Mouse (Mus musculus): ENCODE measurements at regions not wholly inside any gene's neighbourhood (a gene's known extent, or its start where the extent isn't known, plus 50 kb on each side); places are given as distances from the start of the nearest gene placed in this dataset.

GRCm38 (mm10) chr9:41621341-41621740 lies 459.8 kb upstream of the Ubash3b start:
- no peak overlapping the region for H3K4me3 ChIP-seq (ENCODE audit: control insufficient read depth, low read depth, low read length)
- no peak overlapping the region for H3K27ac ChIP-seq (ENCODE audit: control insufficient read depth, insufficient read depth, low read depth, low read length)
- no peak for TF ChIP-seq POLR2A (IDR thresholded peaks at IDR 0.05; ENCODE audit: control insufficient read depth, low read depth, low read length)
- no peak for TF ChIP-seq CTCF (IDR thresholded peaks at IDR 0.05; ENCODE audit: control insufficient read depth, insufficient read depth, insufficient replicate concordance, low read depth, low read length)
- no peaks in the 10 kb centered on the region for H3K4me1 ChIP-seq (ENCODE audit: control insufficient read depth, insufficient read depth, low read length)
- H3K27me3 ChIP-seq (ENCODE audit: control insufficient read depth, insufficient read depth, low read length): no peaks in the 10 kb centered on the region
- H3K36me3 ChIP-seq (ENCODE audit: control insufficient read depth, insufficient read depth, low read length): no peaks in the 10 kb centered on the region

DNA sequence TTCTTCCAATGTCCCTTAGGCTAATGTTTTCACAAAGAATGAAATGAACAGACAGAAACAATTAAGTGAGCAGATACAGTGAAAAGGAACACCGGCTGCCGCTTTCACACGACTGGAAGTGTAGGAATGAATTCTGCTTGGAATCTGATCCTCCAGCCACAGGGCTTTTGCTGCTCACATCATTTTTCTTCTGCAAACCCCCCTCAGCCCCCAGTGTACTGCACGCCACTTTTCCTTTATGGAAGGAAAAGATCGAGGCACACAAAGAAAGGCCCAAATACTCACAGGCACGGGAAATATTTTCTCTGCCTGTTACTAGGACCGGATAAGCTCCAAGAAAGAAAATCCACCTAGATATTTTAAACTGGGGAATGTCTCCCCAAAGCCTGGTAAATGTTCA lies 452.5 kb upstream of the Ubash3b start:
- Histone ChIP-seq H3K27me3 (ENCODE audit: control insufficient read depth, insufficient read depth, low read length) (no peaks in the 10 kb centered on the region), H3K27ac (ENCODE audit: control insufficient read depth, insufficient read depth, low read depth, low read length) (no peak overlapping the region), H3K4me3 (ENCODE audit: control insufficient read depth, low read depth, low read length) (no peak overlapping the region), H3K4me1 (ENCODE audit: control insufficient read depth, insufficient read depth, low read length) (no peaks in the 10 kb centered on the region), H3K36me3 (ENCODE audit: control insufficient read depth, insufficient read depth, low read length) (no peaks in the 10 kb centered on the region)
- TF ChIP-seq CTCF (IDR thresholded peaks at IDR 0.05; ENCODE audit: control insufficient read depth, insufficient read depth, insufficient replicate concordance, low read depth, low read length) (no peak), POLR2A (IDR thresholded peaks at IDR 0.05; ENCODE audit: control insufficient read depth, low read depth, low read length) (no peak)

DNA sequence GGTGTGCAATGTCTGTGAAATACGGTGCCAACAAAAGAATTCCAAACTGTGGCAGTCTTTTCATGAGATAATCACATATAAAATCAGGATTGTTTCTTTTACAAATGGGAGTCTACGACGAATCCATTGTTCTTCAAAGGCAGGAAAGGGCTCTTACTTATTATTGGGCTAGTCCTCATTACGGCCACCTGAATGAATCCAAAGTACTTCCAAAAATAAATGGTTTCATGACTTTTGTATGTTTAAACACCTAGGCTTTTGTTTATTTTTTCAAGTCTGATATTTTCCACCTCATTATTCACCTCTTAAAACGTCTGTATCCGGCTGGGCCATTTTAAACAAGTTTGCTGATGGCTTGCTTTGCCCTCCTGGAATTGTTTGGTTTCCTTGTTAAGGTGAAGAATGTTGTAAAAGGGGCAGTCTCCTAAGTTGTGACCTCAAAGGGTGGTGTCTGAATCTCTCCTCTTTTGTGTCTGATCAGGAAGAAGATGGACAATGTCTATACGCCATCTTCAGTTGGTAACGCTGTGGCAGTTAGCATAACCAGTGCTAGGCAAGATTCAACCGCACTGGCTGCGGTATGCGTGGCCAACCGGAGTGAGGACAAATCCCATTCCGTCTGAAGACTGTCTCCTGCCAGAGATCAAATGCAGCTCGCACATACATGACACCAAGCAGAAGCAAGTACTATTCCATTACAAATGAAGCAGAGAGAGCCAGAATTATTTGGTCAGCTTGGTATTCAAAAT lies 451.5 kb upstream of the Ubash3b start:
- H3K36me3 ChIP-seq (ENCODE audit: control insufficient read depth, insufficient read depth, low read length): no peaks in the 10 kb centered on the region
- H3K4me3 ChIP-seq (ENCODE audit: control insufficient read depth, low read depth, low read length): no peak overlapping the region
- no peaks in the 10 kb centered on the region for H3K27me3 ChIP-seq (ENCODE audit: control insufficient read depth, insufficient read depth, low read length)
- H3K4me1 ChIP-seq (ENCODE audit: control insufficient read depth, insufficient read depth, low read length): no peaks in the 10 kb centered on the region
- TF ChIP-seq POLR2A (IDR thresholded peaks at IDR 0.05; ENCODE audit: control insufficient read depth, low read depth, low read length) (no peak), CTCF (IDR thresholded peaks at IDR 0.05; ENCODE audit: control insufficient read depth, insufficient read depth, insufficient replicate concordance, low read depth, low read length) (no peak)
- no peak overlapping the region for H3K27ac ChIP-seq (ENCODE audit: control insufficient read depth, insufficient read depth, low read depth, low read length)

DNA sequence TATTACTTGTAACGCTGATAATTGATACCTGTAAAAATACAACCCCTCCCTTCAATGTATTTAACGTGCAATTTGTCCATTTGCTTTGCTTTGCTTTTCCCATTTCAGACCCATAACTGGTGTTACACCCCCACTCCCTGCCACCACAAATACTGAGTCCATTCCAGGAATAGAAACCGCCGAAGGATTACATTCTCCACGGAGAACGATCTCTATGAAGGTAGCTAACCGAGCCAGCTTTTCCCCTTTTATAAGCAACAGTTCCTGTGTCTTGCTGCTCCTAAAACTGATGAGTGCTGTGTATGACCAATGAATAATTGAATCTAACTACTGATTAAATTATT lies 450.9 kb upstream of the Ubash3b start:
- H3K4me1 ChIP-seq (ENCODE audit: control insufficient read depth, insufficient read depth, low read length): no peaks in the 10 kb centered on the region
- H3K27me3 ChIP-seq (ENCODE audit: control insufficient read depth, insufficient read depth, low read length): no peaks in the 10 kb centered on the region
- H3K27ac ChIP-seq (ENCODE audit: control insufficient read depth, insufficient read depth, low read depth, low read length): no peak overlapping the region
- H3K36me3 ChIP-seq (ENCODE audit: control insufficient read depth, insufficient read depth, low read length): no peaks in the 10 kb centered on the region
- TF ChIP-seq POLR2A (IDR thresholded peaks at IDR 0.05; ENCODE audit: control insufficient read depth, low read depth, low read length): no peak
- TF ChIP-seq CTCF (IDR thresholded peaks at IDR 0.05; ENCODE audit: control insufficient read depth, insufficient read depth, insufficient replicate concordance, low read depth, low read length): no peak
- H3K4me3 ChIP-seq (ENCODE audit: control insufficient read depth, low read depth, low read length): no peak overlapping the region

- TF ChIP-seq CTCF (IDR thresholded peaks at IDR 0.05; ENCODE audit: control insufficient read depth, insufficient read depth, insufficient replicate concordance, low read depth, low read length) (no peak), POLR2A (IDR thresholded peaks at IDR 0.05; ENCODE audit: control insufficient read depth, low read depth, low read length) (no peak)
- Histone ChIP-seq H3K4me1 (ENCODE audit: control insufficient read depth, insufficient read depth, low read length) (no peaks in the 10 kb centered on the region), H3K4me3 (ENCODE audit: control insufficient read depth, low read depth, low read length) (no peak overlapping the region), H3K36me3 (ENCODE audit: control insufficient read depth, insufficient read depth, low read length) (no peaks in the 10 kb centered on the region), H3K27me3 (ENCODE audit: control insufficient read depth, insufficient read depth, low read length) (no peaks in the 10 kb centered on the region), H3K27ac (ENCODE audit: control insufficient read depth, insufficient read depth, low read depth, low read length) (no peak overlapping the region)
Measured at GRCm38 (mm10) chr9:41611534-41612451, 450.3 kb upstream of the Ubash3b start.

GRCm38 (mm10) chr9:41610347-41610746 lies 448.9 kb upstream of the Ubash3b start:
- no peaks in the 10 kb centered on the region for H3K36me3 ChIP-seq (ENCODE audit: control insufficient read depth, insufficient read depth, low read length)
- no peak for TF ChIP-seq CTCF (IDR thresholded peaks at IDR 0.05; ENCODE audit: control insufficient read depth, insufficient read depth, insufficient replicate concordance, low read depth, low read length)
- TF ChIP-seq POLR2A (IDR thresholded peaks at IDR 0.05; ENCODE audit: control insufficient read depth, low read depth, low read length): no peak
- H3K4me3 ChIP-seq (ENCODE audit: control insufficient read depth, low read depth, low read length): no peak overlapping the region
- H3K27me3 ChIP-seq (ENCODE audit: control insufficient read depth, insufficient read depth, low read length): no peaks in the 10 kb centered on the region
- H3K4me1 ChIP-seq (ENCODE audit: control insufficient read depth, insufficient read depth, low read length): no peaks in the 10 kb centered on the region
- H3K27ac ChIP-seq (ENCODE audit: control insufficient read depth, insufficient read depth, low read depth, low read length): no peak overlapping the region

- H3K27me3 ChIP-seq (ENCODE audit: control insufficient read depth, insufficient read depth, low read length): no peaks in the 10 kb centered on the region
- TF ChIP-seq CTCF (IDR thresholded peaks at IDR 0.05; ENCODE audit: control insufficient read depth, insufficient read depth, insufficient replicate concordance, low read depth, low read length) (no peak), POLR2A (IDR thresholded peaks at IDR 0.05; ENCODE audit: control insufficient read depth, low read depth, low read length) (no peak)
Measured at GRCm38 (mm10) chr9:41606136-41606535, 444.6 kb upstream of the Ubash3b start.

More at GRCm38 (mm10) chr9:41606136-41606535, 444.6 kb upstream of the Ubash3b start:
- Histone ChIP-seq H3K27ac (ENCODE audit: control insufficient read depth, insufficient read depth, low read depth, low read length) (no peak overlapping the region), H3K36me3 (ENCODE audit: control insufficient read depth, insufficient read depth, low read length) (no peaks in the 10 kb centered on the region), H3K4me1 (ENCODE audit: control insufficient read depth, insufficient read depth, low read length) (no peaks in the 10 kb centered on the region), H3K4me3 (ENCODE audit: control insufficient read depth, low read depth, low read length) (no peak overlapping the region)
